Mouse (Mus musculus): Measurements from ENCODE around the gene Lag3. TPM values are rescaled to one million over a fixed set of nuclear protein-coding genes. Genes with fewer than 3 reads are reported as not detected.

Gene Lag3
- polyA plus RNA-seq, 1 experiment, result 0.44 TPM

DNA sequence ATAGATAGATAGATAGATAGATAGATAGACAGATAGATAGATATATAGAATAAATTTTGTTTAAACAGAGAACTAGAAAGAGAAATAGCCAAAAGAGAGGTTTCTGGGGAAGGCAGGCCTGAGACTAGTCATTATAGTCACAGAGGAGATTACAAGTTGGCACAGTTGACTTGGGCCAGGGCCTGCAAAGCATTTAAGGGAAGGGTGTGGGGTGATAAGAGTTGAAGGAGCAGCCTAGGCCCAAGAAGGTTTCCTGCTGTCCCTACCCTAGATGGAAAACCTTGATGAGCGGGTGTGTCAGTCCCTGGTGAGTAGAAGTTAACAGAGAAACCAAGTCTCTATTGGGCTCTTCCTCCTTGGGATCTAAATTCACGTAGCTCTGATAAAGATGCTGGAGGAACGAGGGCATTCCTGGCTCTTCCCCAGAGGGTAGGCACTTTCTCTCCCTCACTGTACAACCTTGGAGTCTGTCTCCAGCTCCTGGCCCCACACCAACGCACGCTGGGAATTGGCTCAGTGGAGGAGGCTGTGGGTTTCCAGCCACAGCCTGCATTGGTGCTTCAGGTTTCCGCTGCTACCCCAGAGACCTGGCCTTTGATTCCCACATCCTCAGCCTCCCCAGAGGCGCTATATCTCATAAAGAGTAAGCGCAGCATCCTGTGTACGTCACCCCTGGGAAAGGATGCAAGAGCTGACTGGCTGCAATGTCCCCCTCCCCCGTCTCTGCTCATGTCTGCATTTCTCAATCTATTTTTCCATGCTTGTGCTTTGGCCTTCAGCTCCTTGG is 26.6 kb downstream of the Lag3 start:
- Histone ChIP-seq H3K27ac (ENCODE audit: insufficient read depth, low read depth, low read length) (no peak overlapping the region), H3K4me3 (ENCODE audit: insufficient read depth, low read length) (no peak overlapping the region), H3K4me1 (ENCODE audit: control insufficient read depth, insufficient read depth, low read length) (peaks cover 3% of the 10 kb centered on the region; the same call in 1 of the 2 replicates)
- TF ChIP-seq POLR2A (IDR thresholded peaks at IDR 0.05; ENCODE audit: borderline replicate concordance, low read depth, low read length) (no peak), CTCF (IDR thresholded peaks at IDR 0.05; ENCODE audit: low read depth, low read length) (no peak)

DNA sequence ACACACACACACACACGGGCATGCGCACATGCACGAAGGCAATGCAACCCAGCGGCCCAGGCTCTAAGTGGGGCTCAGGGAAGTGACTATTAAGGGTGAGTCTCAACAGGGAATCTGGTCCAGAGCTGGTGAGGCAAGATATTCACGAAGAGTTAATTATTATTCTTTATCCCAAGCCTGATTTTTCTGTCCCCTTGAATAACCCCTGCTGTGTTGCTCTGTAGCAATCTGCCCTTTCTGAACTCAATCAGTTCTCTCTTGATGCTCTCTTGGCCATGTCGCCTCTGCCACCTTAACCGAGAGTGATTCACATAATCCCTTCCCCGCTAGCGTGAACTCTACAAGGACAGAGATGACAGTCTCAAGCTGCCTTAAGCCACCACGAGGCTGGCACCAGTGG is 28.2 kb downstream of the Lag3 start:
- TF ChIP-seq CTCF (IDR thresholded peaks at IDR 0.05; ENCODE audit: low read depth, low read length) (no peak), POLR2A (IDR thresholded peaks at IDR 0.05; ENCODE audit: borderline replicate concordance, low read depth, low read length) (no peak)
- H3K4me1 ChIP-seq (ENCODE audit: control insufficient read depth, insufficient read depth, low read length), result peaks cover 3% of the 10 kb centered on the region; the same call in 1 of the 2 replicates
- no peak overlapping the region for H3K27ac ChIP-seq (ENCODE audit: insufficient read depth, low read depth, low read length)
- H3K4me3 ChIP-seq (ENCODE audit: insufficient read depth, low read length), result no peak overlapping the region

GRCm38 (mm10) chr6:124881821-124882220 is 29.7 kb downstream of the Lag3 start:
- Histone ChIP-seq H3K27ac (ENCODE audit: insufficient read depth, low read depth, low read length) (no peak overlapping the region), H3K4me1 (ENCODE audit: control insufficient read depth, insufficient read depth, low read length) (peaks cover 3% of the 10 kb centered on the region; the same call in 1 of the 2 replicates), H3K4me3 (ENCODE audit: insufficient read depth, low read length) (no peak overlapping the region)
- no peak for TF ChIP-seq POLR2A (IDR thresholded peaks at IDR 0.05; ENCODE audit: borderline replicate concordance, low read depth, low read length)
- no peak for TF ChIP-seq CTCF (IDR thresholded peaks at IDR 0.05; ENCODE audit: low read depth, low read length)

- Histone ChIP-seq H3K4me1 (ENCODE audit: control insufficient read depth, insufficient read depth, low read length) (peaks cover 10% of the 10 kb centered on the region), H3K4me3 (ENCODE audit: insufficient read depth, low read length) (no peak overlapping the region), H3K27ac (ENCODE audit: insufficient read depth, low read depth, low read length) (no peak overlapping the region)
- TF ChIP-seq POLR2A (IDR thresholded peaks at IDR 0.05; ENCODE audit: borderline replicate concordance, low read depth, low read length) (no peak), CTCF (IDR thresholded peaks at IDR 0.05; ENCODE audit: low read depth, low read length) (no peak)
Measured at GRCm38 (mm10) chr6:124879390-124879789, 32.1 kb downstream of the Lag3 start.

GRCm38 (mm10) chr6:124874348-124874747 is 37.2 kb downstream of the Lag3 start:
- TF ChIP-seq CTCF (IDR thresholded peaks at IDR 0.05; ENCODE audit: low read depth, low read length), result no peak
- TF ChIP-seq POLR2A (IDR thresholded peaks at IDR 0.05; ENCODE audit: borderline replicate concordance, low read depth, low read length), result no peak
- Histone ChIP-seq H3K4me3 (ENCODE audit: insufficient read depth, low read length) (no peak overlapping the region), H3K4me1 (ENCODE audit: control insufficient read depth, insufficient read depth, low read length) (peaks cover 15% of the 10 kb centered on the region), H3K27ac (ENCODE audit: insufficient read depth, low read depth, low read length) (peak overlapping the region; percentile 72)

GRCm38 (mm10) chr6:124866560-124866959 is 44.9 kb downstream of the Lag3 start:
- no peak overlapping the region for H3K4me3 ChIP-seq (ENCODE audit: insufficient read depth, low read length)
- TF ChIP-seq POLR2A (IDR thresholded peaks at IDR 0.05; ENCODE audit: borderline replicate concordance, low read depth, low read length) (no peak), CTCF (IDR thresholded peaks at IDR 0.05; ENCODE audit: low read depth, low read length) (no peak)
- H3K4me1 ChIP-seq (ENCODE audit: control insufficient read depth, insufficient read depth, low read length), result peaks cover 22% of the 10 kb centered on the region
- H3K27ac ChIP-seq (ENCODE audit: insufficient read depth, low read depth, low read length), result no peak overlapping the region

- Histone ChIP-seq H3K4me3 (ENCODE audit: insufficient read depth, low read length) (no peak overlapping the region), H3K27ac (ENCODE audit: insufficient read depth, low read depth, low read length) (no peak overlapping the region), H3K4me1 (ENCODE audit: control insufficient read depth, insufficient read depth, low read length) (peaks cover 22% of the 10 kb centered on the region)
- TF ChIP-seq CTCF (IDR thresholded peaks at IDR 0.05; ENCODE audit: low read depth, low read length) (no peak), POLR2A (IDR thresholded peaks at IDR 0.05; ENCODE audit: borderline replicate concordance, low read depth, low read length) (no peak)
Measured at GRCm38 (mm10) chr6:124865766-124866362, 45.6 kb downstream of the Lag3 start.

GRCm38 (mm10) chr6:124863658-124864298 is 47.7 kb downstream of the Lag3 start, which contains the start of gene Gpr162:
TSS of gene Gpr162 (minus strand) at chr6:124863983.
- H3K27ac ChIP-seq (ENCODE audit: insufficient read depth, low read depth, low read length), result peak within 1 kb of the TSS; percentile 75
- TF ChIP-seq POLR2A (IDR thresholded peaks at IDR 0.05; ENCODE audit: borderline replicate concordance, low read depth, low read length) (no peak), CTCF (IDR thresholded peaks at IDR 0.05; ENCODE audit: low read depth, low read length) (no peak)
- H3K4me3 ChIP-seq (ENCODE audit: insufficient read depth, low read length), result peak within 1 kb of the TSS; percentile 92
- H3K4me1 ChIP-seq (ENCODE audit: control insufficient read depth, insufficient read depth, low read length), result peaks cover 22% of the 10 kb centered on the region

GRCm38 (mm10) chr6:124863125-124863657 is 48.3 kb downstream of the Lag3 start:
- peaks cover 22% of the 10 kb centered on the region for H3K4me1 ChIP-seq (ENCODE audit: control insufficient read depth, insufficient read depth, low read length)
- TF ChIP-seq CTCF (IDR thresholded peaks at IDR 0.05; ENCODE audit: low read depth, low read length), result no peak
- H3K4me3 ChIP-seq (ENCODE audit: insufficient read depth, low read length), result peak overlapping the region; percentile 92
- peak overlapping the region; percentile 70 for H3K27ac ChIP-seq (ENCODE audit: insufficient read depth, low read depth, low read length)
